Mouse (Mus musculus) stomach, embryonic 16.5 days (tissue): ENCODE measurements around the gene Lrrc73. TPM values are rescaled to one million over a fixed set of nuclear protein-coding genes. Genes with fewer than 3 reads are reported as not detected.

Experiments used
- ATAC-seq: fragments of 200-750 bp; cut with Nextera tagmentation; 2 replicates; pipeline ENCODE4 v1.8.0; 2017; ENCODE audit warnings: moderate number of reproducible peaks, moderate TSS enrichment; ENCODE audit not compliant: insufficient read depth, low FRiP score
- H3K27ac ChIP-seq: fragments of 300-500 bp; sonication (generic); 2 replicates; pipeline ENCODE4 v1.5.1; 2014; ENCODE audit warnings: low read length
- H3K27me3 ChIP-seq: fragments of 300-500 bp; sonication (generic); 2 replicates; pipeline ENCODE4 v1.6.1; 2014; ENCODE audit warnings: low read length, control low read depth, mixed read lengths; ENCODE audit not compliant: control insufficient read depth, insufficient read depth
- H3K36me3 ChIP-seq: fragments of 300-500 bp; sonication (generic); 2 replicates; pipeline ENCODE4 v1.6.1; 2014; ENCODE audit warnings: low read length; ENCODE audit not compliant: control insufficient read depth, insufficient read depth
- H3K4me1 ChIP-seq: fragments of 300-500 bp; sonication (generic); 2 replicates; pipeline ENCODE4 v1.6.1; 2014; ENCODE audit warnings: low read length, control low read depth, mixed read lengths; ENCODE audit not compliant: control insufficient read depth, insufficient read depth
- H3K4me2 ChIP-seq: fragments of 300-500 bp; sonication (generic); 2 replicates; pipeline ENCODE4 v1.6.1; 2014; ENCODE audit warnings: low read depth, low read length, mixed read lengths
- H3K4me3 ChIP-seq: fragments of 300-500 bp; sonication (generic); replicated peaks from 2 replicates; pipeline ENCODE4 v1.5.1; 2014; ENCODE audit warnings: mild to moderate bottlenecking, low read length
- H3K9ac ChIP-seq: fragments of 300-500 bp; sonication (generic); 2 replicates; pipeline ENCODE4 v1.6.1; 2014; ENCODE audit warnings: low read length
- H3K9me3 ChIP-seq: fragments of 300-500 bp; sonication (generic); replicated peaks from 2 replicates; pipeline ENCODE4 v1.6.1; 2016; ENCODE audit warnings: low read length, control low read depth; ENCODE audit not compliant: control insufficient read depth
- WGBS: fragments of 180-500 bp; shearing (Covaris S2); extraction: QIAGEN DNeasy Blood & Tissue Kit; methylation state at CpG from one replicate; pipeline ENCODE4 v1.1.7; 2014; 5-methylcytosine and 5-hydroxymethylcytosine counted together
- polyA plus RNA-seq: library from polyadenylated mRNA; unstranded; fragments of >200 nt; fragmentation: Nextera tagmentation; extraction: Ambion mirVana; gene quantifications from 2 replicates; pipeline ENCODE4 v1.2.1, GENCODE M21; 2015

The Lrrc73 gene
- polyA plus RNA-seq: 0.45 and 0.48 TPM in 2 replicates

GRCm38 (mm10) chr17:46253452-46254084 lies at the start of gene Lrrc73:
Lrrc73 (plus strand) TSS chr17:46253531.
- peak; percentile 86 for ATAC-seq
- peaks cover 15% of the 10 kb centered on the region for H3K4me1 ChIP-seq
- peak within 1 kb of the TSS; percentile 68 for H3K9ac ChIP-seq
- WGBS: 2% methylated on average over 48 of the region's 48 CpGs
- peaks cover 21% of the 10 kb centered on the region for H3K36me3 ChIP-seq
- no peak within 1 kb of the TSS for H3K27ac ChIP-seq
- H3K27me3 ChIP-seq: peaks cover 13% of the 10 kb centered on the region
- peak within 1 kb of the TSS; percentile 97 for H3K4me2 ChIP-seq
- H3K9me3 ChIP-seq: no peaks in the 10 kb centered on the region
- peak within 1 kb of the TSS; percentile 57 for H3K4me3 ChIP-seq

GRCm38 (mm10) chr17:46206676-46207075 lies 46.7 kb upstream of the Lrrc73 start:
- H3K4me2 ChIP-seq: no peak overlapping the region
- peaks cover 11% of the 10 kb centered on the region for H3K4me1 ChIP-seq
- H3K27me3 ChIP-seq: no peaks in the 10 kb centered on the region
- ATAC-seq: no peak
- H3K4me3 ChIP-seq: no peak overlapping the region
- peaks cover 13% of the 10 kb centered on the region for H3K36me3 ChIP-seq
- no peak overlapping the region for H3K9ac ChIP-seq
- no peak overlapping the region for H3K27ac ChIP-seq
- no peaks in the 10 kb centered on the region for H3K9me3 ChIP-seq

DNA sequence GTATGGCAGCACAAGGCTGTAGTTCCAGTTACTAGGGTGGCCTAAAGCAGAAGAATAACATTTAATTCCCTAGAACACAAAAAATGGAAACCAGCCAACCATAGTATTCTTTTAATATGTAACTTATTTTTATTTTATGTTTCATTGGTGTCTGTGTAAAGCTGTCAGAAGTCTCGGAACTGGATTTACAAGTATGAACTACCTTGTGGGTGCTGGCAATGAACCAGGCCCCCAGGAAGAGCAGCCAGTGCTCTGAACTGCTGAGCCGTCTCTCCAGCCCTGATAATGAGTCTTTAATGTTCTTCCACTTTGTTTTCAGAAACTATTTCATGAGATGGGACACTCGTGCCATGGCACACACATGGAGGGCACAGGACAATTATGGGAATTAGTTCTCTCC lies 42.8 kb upstream of the Lrrc73 start:
- Histone ChIP-seq H3K4me1 (no peaks in the 10 kb centered on the region), H3K9me3 (no peaks in the 10 kb centered on the region), H3K36me3 (peaks cover 17% of the 10 kb centered on the region), H3K27me3 (no peaks in the 10 kb centered on the region), H3K9ac (no peak overlapping the region), H3K27ac (no peak overlapping the region), H3K4me3 (no peak overlapping the region), H3K4me2 (no peak overlapping the region)
- no peak for ATAC-seq
- 88% methylated on average over 3 of the region's 3 CpGs for WGBS

DNA sequence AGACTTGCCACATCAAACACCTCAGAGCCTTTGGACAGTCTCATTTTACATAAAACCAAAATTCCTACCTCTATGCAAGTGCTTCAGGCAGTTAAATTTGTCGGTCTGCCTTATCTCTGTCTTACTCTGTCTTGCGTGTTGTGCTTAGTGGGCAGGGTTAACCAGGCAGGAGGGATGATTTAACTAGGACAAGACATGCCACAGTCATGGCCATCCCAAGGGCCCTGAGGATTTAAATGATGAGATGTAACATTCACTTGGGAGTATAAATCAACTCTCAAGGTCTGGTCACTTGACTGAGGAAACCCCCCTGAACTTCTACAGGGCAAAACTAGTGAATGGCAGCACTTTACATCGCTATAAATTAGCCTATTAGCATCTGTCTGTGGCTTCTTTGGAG lies 31.7 kb upstream of the Lrrc73 start:
- H3K4me2 ChIP-seq: no peak overlapping the region
- H3K36me3 ChIP-seq: peaks cover 19% of the 10 kb centered on the region; the same call in 1 of the 2 replicates
- H3K27ac ChIP-seq: no peak overlapping the region
- no peaks in the 10 kb centered on the region for H3K9me3 ChIP-seq
- whole genome bisulfite sequencing: 91% methylated on average over 3 of the region's 3 CpGs
- H3K4me1 ChIP-seq: no peaks in the 10 kb centered on the region
- ATAC-seq: no peak
- no peak overlapping the region for H3K4me3 ChIP-seq
- no peaks in the 10 kb centered on the region for H3K27me3 ChIP-seq
- H3K9ac ChIP-seq: no peak overlapping the region

DNA sequence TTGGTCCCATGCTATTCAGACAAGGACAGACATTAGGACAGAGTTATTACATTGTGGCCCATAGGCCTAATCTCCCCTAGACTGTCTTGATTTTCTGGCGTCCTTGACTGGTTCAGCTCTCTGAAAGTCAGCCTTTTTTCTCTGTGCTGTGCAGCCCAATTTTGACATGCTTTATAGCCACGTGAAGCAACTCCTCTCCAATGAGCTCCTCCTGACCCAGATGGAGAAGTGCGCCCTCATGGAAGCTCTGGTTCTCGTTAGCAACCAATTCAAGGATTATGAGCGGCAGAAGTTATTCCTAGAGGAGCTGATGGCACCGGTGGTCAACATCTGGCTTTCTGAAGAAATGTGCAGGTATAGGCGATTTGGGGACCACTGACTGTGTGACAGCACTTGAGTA lies 25.8 kb upstream of the Lrrc73 start:
- H3K36me3 ChIP-seq: peaks cover 22% of the 10 kb centered on the region
- H3K4me3 ChIP-seq: no peak overlapping the region
- no peaks in the 10 kb centered on the region for H3K4me1 ChIP-seq
- H3K4me2 ChIP-seq: no peak overlapping the region
- H3K9ac ChIP-seq: no peak overlapping the region
- WGBS: 90% methylated on average over 7 of the region's 7 CpGs
- H3K27ac ChIP-seq: no peak overlapping the region
- no peak for ATAC-seq
- H3K27me3 ChIP-seq: no peaks in the 10 kb centered on the region
- H3K9me3 ChIP-seq: no peaks in the 10 kb centered on the region

GRCm38 (mm10) chr17:46236067-46236466 lies 17.3 kb upstream of the Lrrc73 start:
- Histone ChIP-seq H3K4me2 (no peak overlapping the region), H3K4me1 (no peaks in the 10 kb centered on the region), H3K9me3 (no peaks in the 10 kb centered on the region), H3K4me3 (no peak overlapping the region), H3K9ac (no peak overlapping the region), H3K27ac (no peak overlapping the region), H3K27me3 (no peaks in the 10 kb centered on the region), H3K36me3 (peaks cover 12% of the 10 kb centered on the region)
- no peak for ATAC-seq
- WGBS: 72% methylated on average over 1 of the region's 1 CpGs

DNA sequence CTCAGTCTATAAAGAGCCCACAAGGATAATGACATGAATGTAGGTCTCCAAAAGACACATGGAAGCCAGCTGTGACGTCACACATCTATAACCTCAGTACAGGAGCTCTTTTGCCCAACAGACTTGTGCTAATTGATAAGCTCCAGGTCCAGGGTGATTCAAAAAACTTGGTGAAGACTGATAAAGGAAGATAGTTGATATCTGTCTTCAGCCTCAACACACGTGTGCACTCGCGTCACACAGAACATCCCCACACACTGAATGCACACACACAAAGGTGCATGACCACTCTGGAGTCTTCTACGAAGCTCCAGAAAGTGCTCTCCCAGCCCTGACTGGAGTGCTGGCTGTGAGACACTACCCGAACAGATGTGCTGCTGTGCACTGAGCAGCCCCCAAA lies 16.3 kb upstream of the Lrrc73 start:
- Histone ChIP-seq H3K36me3 (peaks cover 12% of the 10 kb centered on the region), H3K9ac (no peak overlapping the region), H3K27me3 (no peaks in the 10 kb centered on the region), H3K4me2 (no peak overlapping the region), H3K9me3 (no peaks in the 10 kb centered on the region), H3K27ac (no peak overlapping the region), H3K4me3 (no peak overlapping the region), H3K4me1 (no peaks in the 10 kb centered on the region)
- no peak for ATAC-seq
- WGBS: 88% methylated on average over 6 of the region's 6 CpGs

DNA sequence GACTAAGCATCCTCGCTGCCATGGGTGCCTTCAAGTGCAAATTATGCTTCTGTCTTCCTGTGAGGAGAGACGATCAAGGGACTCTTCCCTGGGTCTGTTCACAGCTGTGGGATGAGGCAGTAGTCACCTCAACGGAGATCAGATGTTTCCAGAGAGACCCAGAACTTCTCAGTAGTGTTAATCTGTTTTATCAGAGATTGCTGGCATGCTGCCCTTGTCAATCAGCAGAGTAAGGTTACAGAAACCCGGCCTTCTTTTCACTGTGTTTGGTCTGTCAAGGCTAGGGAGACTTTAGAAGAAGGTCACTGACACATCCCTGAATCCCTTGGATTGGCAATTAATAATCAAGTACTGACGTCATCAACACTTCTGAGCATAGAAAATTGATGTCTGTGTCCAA lies 15.9 kb upstream of the Lrrc73 start:
- Histone ChIP-seq H3K36me3 (peaks cover 15% of the 10 kb centered on the region), H3K4me2 (no peak overlapping the region), H3K4me1 (no peaks in the 10 kb centered on the region), H3K27me3 (no peaks in the 10 kb centered on the region), H3K27ac (no peak overlapping the region), H3K4me3 (no peak overlapping the region), H3K9ac (no peak overlapping the region), H3K9me3 (no peaks in the 10 kb centered on the region)
- 79% methylated on average over 5 of the region's 5 CpGs for WGBS
- no peak for ATAC-seq

DNA sequence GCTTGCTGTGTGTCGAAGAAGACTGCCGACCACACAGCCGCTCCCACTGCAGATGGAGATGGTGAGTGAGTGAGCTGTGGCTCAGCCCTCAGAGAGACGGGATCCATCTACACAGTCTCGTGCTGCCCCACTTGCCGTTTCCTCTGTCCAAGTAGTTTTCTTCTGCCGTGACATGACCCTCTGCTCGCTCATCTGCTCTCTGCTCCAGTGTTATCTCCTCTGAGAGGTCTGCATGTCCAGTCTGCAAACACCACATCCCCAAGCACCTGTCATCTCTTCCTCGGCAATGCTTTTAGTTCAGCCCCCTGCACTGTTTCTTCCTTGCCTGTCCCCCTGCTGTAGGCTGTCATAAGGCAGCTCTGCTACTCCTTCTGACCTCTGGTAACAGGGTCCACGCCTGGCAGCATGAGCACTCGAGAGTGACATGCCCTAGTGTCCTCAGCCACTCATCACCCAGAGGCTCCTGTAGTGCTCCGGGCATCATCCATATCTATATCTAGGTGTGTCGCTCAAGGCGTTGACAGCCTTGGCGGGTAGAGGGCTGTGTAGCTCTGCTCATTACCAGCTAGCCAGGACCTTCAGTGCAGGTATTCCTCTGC lies 13.7 kb upstream of the Lrrc73 start:
- H3K36me3 ChIP-seq: peaks cover 29% of the 10 kb centered on the region
- no peaks in the 10 kb centered on the region for H3K27me3 ChIP-seq
- WGBS: 91% methylated on average over 15 of the region's 15 CpGs
- no peaks in the 10 kb centered on the region for H3K9me3 ChIP-seq
- H3K4me2 ChIP-seq: no peak overlapping the region
- H3K4me1 ChIP-seq: no peaks in the 10 kb centered on the region
- no peak overlapping the region for H3K27ac ChIP-seq
- no peak overlapping the region for H3K9ac ChIP-seq
- no peak overlapping the region for H3K4me3 ChIP-seq
- ATAC-seq: no peak
